Mouse (Mus musculus): Measurements from ENCODE around the gene Slc38a2. TPM values are rescaled to one million over a fixed set of nuclear protein-coding genes. Genes with fewer than 3 reads are reported as not detected.
A peak's percentile ranks its signal among the peaks of the same experiment; 100 is the strongest.

Gene Slc38a2
- polyA plus RNA-seq, 1 experiment from 2014 or later, result 179 TPM

DNA sequence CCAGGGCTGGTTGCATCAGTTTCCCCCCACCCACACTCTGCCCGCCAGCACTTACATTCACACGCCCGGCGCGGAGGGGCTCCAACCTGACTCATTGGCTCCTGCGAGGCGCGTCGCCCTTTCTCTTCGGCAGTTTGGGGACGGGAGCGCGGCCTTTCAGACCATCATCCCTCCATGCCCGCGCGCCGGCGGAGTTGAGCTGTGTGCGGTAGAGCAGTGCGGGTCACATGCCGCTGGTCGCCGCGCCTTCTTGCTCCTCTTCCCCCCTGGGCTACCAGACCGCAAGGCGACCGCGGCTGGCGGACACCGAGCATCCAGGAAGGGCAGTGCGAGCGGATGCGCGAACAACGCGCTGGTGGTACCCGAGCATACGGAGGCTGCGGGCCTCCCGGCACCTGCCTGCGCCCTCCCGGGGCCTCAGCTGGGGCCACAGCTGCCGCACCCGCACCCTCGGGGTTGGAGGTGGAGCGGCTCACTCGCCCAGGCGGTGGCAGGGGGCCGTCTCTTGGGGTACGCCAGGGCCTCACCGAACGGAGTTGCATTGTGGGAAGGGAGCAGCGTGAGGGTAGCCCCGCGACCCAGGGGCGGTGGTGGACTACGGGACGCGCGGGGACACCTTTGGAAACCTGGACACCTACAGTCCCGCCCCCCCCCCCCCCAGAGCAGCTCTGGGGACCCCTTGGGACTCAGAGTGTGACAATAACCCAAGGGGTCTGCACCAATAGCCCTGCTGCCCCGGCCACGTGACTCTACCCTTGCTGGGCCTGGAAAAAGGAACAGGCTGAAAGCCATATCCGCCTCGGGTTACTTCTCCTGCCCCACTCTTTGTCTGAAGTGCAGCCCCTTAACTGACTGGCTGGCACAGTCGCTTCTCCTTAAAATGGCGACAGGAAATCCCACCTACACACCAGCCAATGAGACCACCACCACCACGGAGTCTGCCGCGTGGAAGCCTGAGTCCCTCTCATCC lies 56.8 kb downstream of the Slc38a2 start, which contains the start of gene Slc38a1:
TSS of gene Slc38a1 (minus strand) at position 478 of the 970 bp plus-strand sequence.
- peak; percentile 90 for DNase-seq (ENCODE audit: low spot score)
- WGBS, result under 1% methylated on average over 69 of the region's 70 CpGs

GRCm38 (mm10) chr15:96641821-96642435 lies 57.6 kb downstream of the Slc38a2 start:
- Histone ChIP-seq H3K4me3 (peak overlapping the region; percentile 90), H3K27me3 (replicated peaks; ENCODE audit: low read depth, poor library complexity, severe bottlenecking) (no peaks in the 10 kb centered on the region), H3K4me1 (peaks cover 43% of the 10 kb centered on the region), H3K9me3 (peaks cover 2% of the 10 kb centered on the region; the same call in 1 of the 2 replicates), H3K27ac (replicated peaks) (peak overlapping the region; percentile 100), H3K36me3 (replicated peaks) (peaks cover 29% of the 10 kb centered on the region)
- no peak for DNase-seq (ENCODE audit: low spot score)
- WGBS, result under 1% methylated on average over 31 of the region's 31 CpGs

More for the DNA sequence above, 56.8 kb downstream of the Slc38a2 start, which contains the start of gene Slc38a1:
- H3K27me3 ChIP-seq (replicated peaks; ENCODE audit: low read depth, poor library complexity, severe bottlenecking), result no peaks in the 10 kb centered on the region
- H3K4me3 ChIP-seq, result peak within 1 kb of the TSS; percentile 90
- H3K36me3 ChIP-seq (replicated peaks), result peaks cover 21% of the 10 kb centered on the region
- peak within 1 kb of the TSS; percentile 100 for H3K27ac ChIP-seq (replicated peaks)
- H3K4me1 ChIP-seq, result peaks cover 46% of the 10 kb centered on the region
- H3K9me3 ChIP-seq, result peaks cover 2% of the 10 kb centered on the region; the same call in 1 of the 2 replicates

DNA sequence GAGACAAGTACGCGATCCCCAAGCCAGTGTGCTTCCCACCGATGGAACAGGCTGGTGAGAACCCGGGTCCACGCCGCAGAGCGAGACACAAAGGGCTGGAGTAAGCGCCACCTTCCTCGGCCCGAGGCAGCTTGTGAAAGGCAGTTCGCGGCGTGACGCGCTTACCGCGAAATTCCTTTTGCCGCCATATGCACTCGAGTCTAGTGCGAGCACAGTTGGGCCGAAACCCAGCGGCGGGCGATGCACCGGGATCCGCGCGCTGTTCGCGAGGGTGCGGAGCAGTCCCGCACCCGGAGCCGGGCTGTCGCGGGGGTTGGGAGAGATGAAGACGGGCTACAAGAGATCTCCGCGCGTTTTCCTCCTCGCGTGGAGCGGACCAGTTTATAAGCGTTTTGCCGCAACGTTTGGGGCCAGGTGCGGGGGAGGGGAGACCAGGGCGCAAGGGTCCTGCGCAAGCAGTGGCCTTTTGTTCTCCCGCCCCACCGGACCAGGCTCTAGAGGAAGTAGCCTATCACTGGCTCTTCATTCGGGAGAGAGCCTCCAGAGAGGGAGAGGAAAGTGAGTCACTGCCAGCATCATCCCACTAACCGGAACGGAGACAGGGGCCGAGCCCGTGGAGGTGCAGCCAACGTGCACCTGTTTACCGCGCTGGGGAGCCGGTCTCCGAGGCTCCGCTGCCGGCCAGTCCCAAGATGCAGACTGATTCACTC lies 58.3 kb downstream of the Slc38a2 start:
- no peaks in the 10 kb centered on the region for H3K27me3 ChIP-seq (replicated peaks; ENCODE audit: low read depth, poor library complexity, severe bottlenecking)
- under 1% methylated on average over 63 of the region's 63 CpGs for WGBS
- peaks cover 7% of the 10 kb centered on the region for H3K9me3 ChIP-seq
- H3K27ac ChIP-seq (replicated peaks), result peak overlapping the region; percentile 100
- peak; percentile 86 for DNase-seq (ENCODE audit: low spot score)
- H3K4me1 ChIP-seq, result peaks cover 43% of the 10 kb centered on the region
- peak overlapping the region; percentile 90 for H3K4me3 ChIP-seq
- peaks cover 35% of the 10 kb centered on the region for H3K36me3 ChIP-seq (replicated peaks)

DNA sequence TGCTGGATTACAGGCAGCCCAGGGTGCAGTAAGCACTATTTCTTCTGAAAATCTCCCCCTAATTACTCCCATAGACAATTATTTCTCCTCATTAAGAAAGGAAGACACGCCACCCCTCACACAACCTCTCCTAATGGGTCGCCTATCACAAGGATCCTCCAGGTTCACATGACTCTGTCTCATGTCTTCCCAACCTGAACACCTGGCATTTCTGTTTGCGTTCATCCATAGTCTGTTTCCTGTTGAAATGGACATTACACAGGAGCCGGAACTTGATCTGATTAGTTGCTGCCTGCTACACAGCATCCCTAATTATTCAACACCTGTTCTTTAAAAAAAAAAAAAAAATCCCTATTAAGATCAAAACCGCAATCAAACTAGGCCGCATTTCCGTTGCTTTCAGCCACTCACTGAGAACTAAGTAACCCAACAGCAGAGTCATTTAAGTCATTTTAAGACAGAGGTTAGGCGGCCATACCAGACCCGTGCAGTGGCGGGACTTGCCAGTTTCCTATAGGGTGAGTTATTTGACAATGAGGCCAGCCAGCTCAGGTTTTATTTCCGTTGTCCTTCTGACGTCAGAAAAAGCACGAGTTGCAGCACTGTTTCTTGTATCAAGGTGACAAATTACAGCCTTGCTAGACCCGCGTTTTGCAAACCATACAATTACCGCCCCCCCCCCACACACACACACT lies 59.1 kb downstream of the Slc38a2 start:
- peaks cover 44% of the 10 kb centered on the region for H3K4me1 ChIP-seq
- peak overlapping the region; percentile 90 for H3K4me3 ChIP-seq
- no peaks in the 10 kb centered on the region for H3K27me3 ChIP-seq (replicated peaks; ENCODE audit: low read depth, poor library complexity, severe bottlenecking)
- DNase-seq (ENCODE audit: low spot score), result peak; percentile 64
- 8% methylated on average over 16 of the region's 16 CpGs for WGBS
- peaks cover 15% of the 10 kb centered on the region for H3K9me3 ChIP-seq
- peak overlapping the region; percentile 100 for H3K27ac ChIP-seq (replicated peaks)
- peaks cover 44% of the 10 kb centered on the region for H3K36me3 ChIP-seq (replicated peaks)

DNA sequence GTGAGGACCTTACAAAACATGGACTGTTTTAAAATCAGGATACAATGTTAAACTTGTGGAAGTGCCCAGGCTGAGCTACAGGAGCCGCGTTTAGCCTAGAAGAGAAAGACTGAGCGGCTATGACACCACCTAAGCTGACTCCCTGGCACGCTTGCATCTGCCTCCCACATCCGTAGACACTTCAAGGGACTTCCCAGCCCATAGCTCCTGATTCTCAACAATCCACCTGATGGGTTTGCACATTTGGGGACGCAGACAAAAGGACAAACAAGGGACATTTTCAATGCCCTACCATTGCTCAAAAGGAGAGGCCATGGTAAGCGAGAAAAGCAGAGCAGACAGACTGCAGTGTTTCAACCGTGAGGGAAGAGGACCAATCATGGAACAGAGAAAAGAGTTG lies 59.9 kb downstream of the Slc38a2 start:
- no peak overlapping the region for H3K27ac ChIP-seq (replicated peaks)
- peaks cover 52% of the 10 kb centered on the region for H3K36me3 ChIP-seq (replicated peaks)

DNA sequence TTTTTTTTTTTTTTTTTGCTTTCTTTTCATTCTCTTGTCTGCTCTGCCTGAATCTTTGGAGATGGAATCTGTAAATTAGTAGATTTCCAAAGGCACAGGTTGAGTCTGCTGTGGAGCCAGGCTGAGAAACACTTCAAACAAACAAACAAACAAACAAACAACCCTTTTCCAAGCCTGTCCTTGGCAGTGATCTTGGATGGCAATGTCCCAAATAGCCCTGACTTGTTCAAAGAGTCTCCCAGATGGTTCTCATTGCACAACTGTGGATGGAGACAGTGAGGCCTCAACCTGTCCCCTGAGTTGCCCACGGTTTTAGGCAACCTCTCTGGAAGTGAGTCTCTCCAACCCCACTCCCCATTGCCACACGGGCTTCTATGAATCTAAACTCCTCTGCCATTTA lies 60.9 kb downstream of the Slc38a2 start:
- Histone ChIP-seq H3K27ac (replicated peaks) (no peak overlapping the region), H3K9me3 (peaks cover 25% of the 10 kb centered on the region), H3K36me3 (replicated peaks) (peaks cover 62% of the 10 kb centered on the region), H3K27me3 (replicated peaks; ENCODE audit: low read depth, poor library complexity, severe bottlenecking) (no peaks in the 10 kb centered on the region), H3K4me3 (peak overlapping the region; percentile 90; the same call in 1 of the 2 replicates), H3K4me1 (peaks cover 44% of the 10 kb centered on the region)
- WGBS, result 86% methylated on average over 2 of the region's 2 CpGs
- no peak for DNase-seq (ENCODE audit: low spot score)

More for the DNA sequence above, 59.9 kb downstream of the Slc38a2 start:
- Histone ChIP-seq H3K27me3 (replicated peaks; ENCODE audit: low read depth, poor library complexity, severe bottlenecking) (no peaks in the 10 kb centered on the region), H3K4me3 (peak overlapping the region; percentile 90), H3K9me3 (peaks cover 21% of the 10 kb centered on the region), H3K4me1 (peaks cover 46% of the 10 kb centered on the region)
- WGBS, result 74% methylated on average over 8 of the region's 8 CpGs
- DNase-seq (ENCODE audit: low spot score), result no peak

DNA sequence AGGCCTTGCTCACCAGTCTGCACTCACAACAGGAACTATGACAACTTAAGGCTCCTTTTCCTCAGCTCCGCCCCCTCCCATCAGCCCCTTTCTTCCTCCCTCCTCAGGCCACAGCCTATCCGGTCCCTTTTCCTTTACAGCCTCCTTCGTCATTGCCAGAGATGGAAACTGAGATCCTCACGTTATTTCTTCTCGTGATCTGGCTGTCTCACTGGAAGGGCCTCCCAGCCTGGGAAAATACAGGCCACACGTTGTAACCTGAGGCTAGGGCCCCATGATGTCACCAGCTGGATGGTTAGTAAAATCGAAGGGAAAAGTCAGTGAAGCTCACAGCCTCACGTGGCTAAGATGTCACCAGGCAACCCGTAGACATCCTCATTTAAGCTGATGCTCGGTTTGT lies 61.4 kb downstream of the Slc38a2 start:
- 62% methylated on average over 10 of the region's 10 CpGs for WGBS
- H3K9me3 ChIP-seq, result peaks cover 30% of the 10 kb centered on the region
- peaks cover 40% of the 10 kb centered on the region for H3K4me1 ChIP-seq
- H3K4me3 ChIP-seq, result peak overlapping the region; percentile 11; the same call in 1 of the 2 replicates
- H3K36me3 ChIP-seq (replicated peaks), result peaks cover 66% of the 10 kb centered on the region
- no peak overlapping the region for H3K27ac ChIP-seq (replicated peaks)
- H3K27me3 ChIP-seq (replicated peaks; ENCODE audit: low read depth, poor library complexity, severe bottlenecking), result no peaks in the 10 kb centered on the region
- DNase-seq (ENCODE audit: low spot score), result peak; percentile 49

Other genes starting within 250 kb of the Slc38a2 start
- 116 and 118 TPM in 2 replicates for gene Scaf11, start 238.9 kb downstream of the Slc38a2 start, polyA plus RNA-seq (2016; fragmentation: Nextera tagmentation; extraction: Ambion mirVana)
- gene Slc38a1, start 56.8 kb downstream of the Slc38a2 start, polyA plus RNA-seq (2016; fragmentation: Nextera tagmentation; extraction: Ambion mirVana), result 120 and 124 TPM in 2 replicates

Measured in embryonic facial prominence, embryonic 10.5 days (tissue).